Mouse (Mus musculus) neural tube, embryonic 10.5 days (tissue): ENCODE measurements around the gene Cfl1.
A peak's percentile ranks its signal among the peaks of the same experiment; 100 is the strongest.

ENCODE experiments used
- DNase-seq: peaks from one replicate; pipeline ENCODE4 v3.0.0-alpha.2; 2017; ENCODE audit warnings: low spot score; ENCODE audit errors: extremely low spot score

The Cfl1 gene

GRCm38 (mm10) chr19:5490313-5490897 is at the start of gene Cfl1:
TSS of gene Cfl1 (plus strand) at chr19:5490455.
- DNase-seq = peak; percentile 96

GRCm38 (mm10) chr19:5444371-5444908 is 45.8 kb upstream of the Cfl1 start:
- no peak for DNase-seq

DNA sequence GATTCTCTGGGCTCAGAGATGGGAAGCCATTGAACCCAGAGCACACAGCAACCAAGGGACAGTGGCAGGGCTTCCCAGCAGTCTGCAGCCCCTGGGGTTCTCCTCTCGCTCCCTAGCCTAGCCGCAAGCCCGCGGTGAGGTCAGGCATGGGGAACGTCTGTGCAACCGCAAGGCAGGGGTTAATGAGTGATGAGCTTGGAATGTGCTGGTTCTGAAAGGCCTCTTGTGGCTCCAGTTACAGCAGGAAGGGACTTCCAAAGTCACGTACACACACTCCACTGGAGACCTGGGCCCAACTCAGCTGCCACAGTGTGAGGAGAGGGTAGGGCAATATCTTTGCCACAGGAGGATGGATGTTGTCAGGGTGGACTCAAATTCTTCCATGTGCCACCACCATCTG is 45.3 kb upstream of the Cfl1 start:
- DNase-seq = no peak

- DNase-seq = no peak
Measured at GRCm38 (mm10) chr19:5445747-5446146, 44.5 kb upstream of the Cfl1 start.

DNA sequence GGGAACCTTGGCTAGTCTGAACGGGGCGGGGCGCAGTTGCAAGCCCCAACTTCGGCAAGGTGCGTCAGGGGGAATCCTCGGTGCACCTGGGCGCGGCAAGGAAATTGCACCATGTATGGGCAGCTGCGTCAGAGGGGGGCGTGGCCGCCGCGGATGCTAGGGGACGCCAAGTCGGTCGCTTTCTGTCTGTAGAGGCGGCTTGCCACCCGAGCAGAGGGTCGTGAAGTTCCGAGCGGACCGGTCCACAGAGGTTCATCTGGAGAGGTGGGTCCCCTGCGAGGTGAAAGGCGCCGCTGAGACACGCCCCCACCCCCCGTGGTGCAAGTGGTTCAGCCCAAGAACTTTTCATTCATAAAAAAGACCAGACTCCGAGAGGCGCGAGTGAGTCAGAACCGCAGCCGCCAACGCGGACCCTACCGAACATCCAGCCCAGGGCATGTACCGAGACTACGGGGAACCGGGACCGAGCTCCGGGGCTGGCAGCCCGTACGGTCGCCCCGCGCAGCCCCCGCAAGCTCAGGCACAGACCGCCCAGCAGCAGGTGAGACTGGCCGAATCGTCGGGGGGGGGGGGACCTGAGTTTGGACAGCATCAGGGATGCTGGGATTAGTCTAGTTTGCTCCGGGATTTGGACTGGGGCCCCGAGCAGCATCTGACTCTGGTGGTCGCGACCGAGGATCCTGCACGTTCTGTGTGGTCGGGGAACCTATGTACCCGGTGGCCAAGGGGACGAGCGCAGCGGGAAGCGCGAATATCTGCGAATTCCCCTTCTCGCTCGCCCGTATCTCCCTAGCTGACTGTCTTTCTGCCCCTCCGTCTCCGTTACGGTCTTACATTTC is 42.5 kb upstream of the Cfl1 start, which contains the start of gene Fosl1:
TSS of gene Fosl1 (plus strand) at position 33 of the 839 bp plus-strand sequence.
- DNase-seq = peak; percentile 68

GRCm38 (mm10) chr19:5448354-5449150 is 41.7 kb upstream of the Cfl1 start:
- DNase-seq = peak; percentile 46

DNA sequence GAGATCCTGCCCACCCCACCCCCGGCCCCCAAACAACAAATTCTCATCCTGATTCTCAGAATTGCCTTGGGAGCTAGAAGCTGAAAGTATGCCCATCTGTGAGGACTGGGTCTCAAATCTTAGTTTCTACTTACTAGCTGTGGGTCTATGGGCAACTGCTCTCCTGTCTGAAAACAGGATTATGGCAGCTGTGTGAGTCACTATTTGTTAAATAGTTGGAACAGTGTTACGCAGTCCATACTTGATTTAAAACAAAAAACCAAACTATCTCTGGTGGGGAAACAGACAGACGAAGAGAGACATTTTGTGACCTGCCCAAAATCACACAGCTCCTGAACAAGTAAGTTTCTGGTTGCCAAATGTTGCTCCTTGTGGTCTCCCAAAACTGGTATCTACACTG is 40.6 kb upstream of the Cfl1 start:
- DNase-seq = no peak

DNA sequence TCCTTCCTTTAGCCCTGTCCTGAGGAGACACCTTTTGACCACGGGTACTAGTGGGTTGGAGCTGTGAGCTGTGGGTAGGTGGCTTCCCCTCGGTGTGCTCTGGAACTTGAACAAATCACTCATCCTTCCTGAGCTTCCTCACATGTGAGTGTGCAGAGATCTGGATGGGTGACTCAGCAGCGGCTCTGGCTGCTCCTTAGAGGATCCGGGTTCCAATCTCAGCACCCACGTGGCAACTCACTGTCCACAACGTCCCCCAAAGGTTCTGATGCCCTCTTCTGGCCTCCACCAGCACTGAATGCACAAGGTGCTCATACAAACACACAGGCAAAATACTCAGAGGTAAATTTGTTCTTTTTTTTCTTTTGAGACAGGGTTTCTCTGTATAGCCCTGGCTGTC is 38.5 kb upstream of the Cfl1 start:
- no peak for DNase-seq

DNA sequence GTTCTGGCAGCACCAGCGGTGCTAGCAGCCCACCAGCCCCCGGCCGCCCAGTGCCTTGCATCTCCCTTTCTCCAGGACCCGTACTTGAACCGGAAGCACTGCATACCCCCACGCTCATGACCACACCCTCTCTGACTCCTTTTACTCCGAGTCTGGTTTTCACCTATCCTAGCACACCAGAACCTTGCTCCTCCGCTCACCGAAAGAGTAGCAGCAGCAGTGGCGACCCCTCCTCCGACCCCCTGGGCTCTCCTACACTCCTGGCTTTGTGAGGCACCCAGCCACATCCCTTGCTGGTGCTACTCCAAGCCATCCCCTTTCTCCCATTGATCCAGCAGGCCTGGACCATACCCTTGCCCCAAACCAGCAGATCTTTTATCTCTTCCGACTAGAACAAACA is 35.2 kb upstream of the Cfl1 start:
- DNase-seq = no peak

DNA sequence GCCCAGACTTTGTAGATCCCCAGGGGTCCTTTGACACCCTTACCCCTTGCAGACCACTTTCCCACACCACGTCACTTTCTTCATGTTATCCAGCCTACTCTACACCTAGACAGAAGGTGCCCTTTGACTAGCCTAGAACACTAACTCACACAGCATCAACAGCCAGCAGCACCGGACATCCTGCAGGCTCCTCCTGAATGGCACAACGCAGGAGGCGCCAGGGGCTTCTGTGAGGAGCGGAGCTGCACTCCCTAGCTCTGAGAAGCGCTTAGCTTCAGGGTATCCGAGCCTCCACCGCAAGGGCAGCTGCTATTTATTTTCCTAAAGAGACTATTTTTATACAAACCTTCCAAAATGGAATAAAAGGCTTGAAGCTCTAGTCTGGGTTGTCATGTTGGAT is 34.7 kb upstream of the Cfl1 start:
- DNase-seq = no peak

DNA sequence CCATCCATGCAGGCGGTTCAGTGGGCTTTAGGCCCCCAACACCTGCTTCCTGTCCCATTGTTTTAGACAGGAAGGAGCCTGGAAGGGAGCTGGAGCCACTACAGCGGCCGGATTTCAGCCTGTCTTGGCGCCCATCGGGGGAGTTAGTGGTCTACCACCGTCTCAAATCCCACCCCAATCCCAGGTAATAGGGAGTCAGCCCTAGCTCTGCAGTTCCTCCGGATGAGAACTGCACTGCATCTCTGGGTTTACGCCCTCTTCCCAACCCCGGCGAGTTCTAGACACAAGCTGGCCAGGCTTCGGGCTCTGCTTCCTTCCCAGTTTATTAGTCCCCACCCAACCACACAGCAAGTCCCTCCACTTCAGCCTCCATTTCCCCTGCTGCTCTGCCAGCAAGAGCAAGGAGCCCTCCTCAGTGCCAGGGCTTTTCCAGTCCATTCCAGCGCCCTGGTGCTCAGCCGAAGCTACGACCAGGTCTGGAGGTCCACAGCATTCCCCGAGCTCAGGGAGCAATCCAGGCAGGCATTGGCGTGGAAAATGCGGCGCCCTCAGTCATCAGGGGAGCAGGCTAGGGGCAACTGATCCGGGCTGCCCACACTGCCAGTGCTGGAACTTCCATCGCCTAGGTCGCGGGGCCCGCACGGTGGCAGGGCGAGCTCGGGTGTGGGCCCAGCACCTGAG is 33.9 kb upstream of the Cfl1 start:
- DNase-seq = peak; percentile 24

GRCm38 (mm10) chr19:5456922-5457745 is 33.1 kb upstream of the Cfl1 start:
- DNase-seq = peak; percentile 95

- DNase-seq = no peak
Measured at GRCm38 (mm10) chr19:5457746-5458442, 32.4 kb upstream of the Cfl1 start, which contains the start of gene Ccdc85b. TSS of gene Ccdc85b (minus strand) at chr19:5457894.

DNA sequence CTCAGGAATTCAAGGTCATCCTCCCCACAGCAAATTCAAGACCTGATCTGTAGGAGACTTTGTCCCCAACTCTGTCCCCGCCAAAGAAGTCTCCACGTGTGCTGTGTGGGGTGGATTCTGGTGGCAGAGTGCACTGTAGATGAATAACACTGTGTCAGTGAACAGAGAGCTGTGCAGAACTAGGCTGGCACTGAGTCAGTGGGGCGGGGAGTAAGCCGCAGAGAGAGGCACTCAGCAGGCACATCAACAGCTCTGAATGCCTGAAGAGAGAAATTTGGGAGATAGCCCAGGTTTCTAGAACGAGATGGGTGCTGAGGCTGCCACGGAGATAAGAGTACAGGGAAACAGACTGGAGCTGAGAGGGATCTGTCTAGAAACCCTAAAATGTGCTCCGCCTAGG is 31.2 kb upstream of the Cfl1 start:
- DNase-seq = no peak

DNA sequence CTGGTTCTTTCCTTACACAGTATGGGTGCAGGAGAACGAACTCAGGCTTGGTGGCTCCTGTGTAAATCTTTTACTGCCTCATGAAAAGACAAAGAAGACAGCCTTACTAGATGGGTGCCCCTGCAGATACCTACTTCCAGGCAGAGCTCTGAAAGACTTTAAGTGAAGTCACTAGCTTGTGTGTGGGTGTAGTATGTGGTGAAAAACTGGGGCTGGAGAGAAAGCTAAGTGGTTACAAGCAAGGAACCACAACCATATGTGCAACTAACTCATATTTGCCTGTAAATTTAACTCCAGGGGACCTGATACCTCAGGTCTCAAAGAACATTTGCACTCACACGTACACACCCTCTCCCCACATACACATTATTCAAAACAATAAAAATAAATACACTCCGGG is 30.4 kb upstream of the Cfl1 start:
- no peak for DNase-seq

GRCm38 (mm10) chr19:5460465-5460911 is 29.8 kb upstream of the Cfl1 start, which contains the start of gene Fibp:
TSS of gene Fibp (plus strand) at chr19:5460615.
- peak; percentile 95 for DNase-seq

GRCm38 (mm10) chr19:5461411-5461810 is 28.8 kb upstream of the Cfl1 start:
- no peak for DNase-seq

GRCm38 (mm10) chr19:5463212-5463611 is 27.0 kb upstream of the Cfl1 start:
- DNase-seq = no peak

DNA sequence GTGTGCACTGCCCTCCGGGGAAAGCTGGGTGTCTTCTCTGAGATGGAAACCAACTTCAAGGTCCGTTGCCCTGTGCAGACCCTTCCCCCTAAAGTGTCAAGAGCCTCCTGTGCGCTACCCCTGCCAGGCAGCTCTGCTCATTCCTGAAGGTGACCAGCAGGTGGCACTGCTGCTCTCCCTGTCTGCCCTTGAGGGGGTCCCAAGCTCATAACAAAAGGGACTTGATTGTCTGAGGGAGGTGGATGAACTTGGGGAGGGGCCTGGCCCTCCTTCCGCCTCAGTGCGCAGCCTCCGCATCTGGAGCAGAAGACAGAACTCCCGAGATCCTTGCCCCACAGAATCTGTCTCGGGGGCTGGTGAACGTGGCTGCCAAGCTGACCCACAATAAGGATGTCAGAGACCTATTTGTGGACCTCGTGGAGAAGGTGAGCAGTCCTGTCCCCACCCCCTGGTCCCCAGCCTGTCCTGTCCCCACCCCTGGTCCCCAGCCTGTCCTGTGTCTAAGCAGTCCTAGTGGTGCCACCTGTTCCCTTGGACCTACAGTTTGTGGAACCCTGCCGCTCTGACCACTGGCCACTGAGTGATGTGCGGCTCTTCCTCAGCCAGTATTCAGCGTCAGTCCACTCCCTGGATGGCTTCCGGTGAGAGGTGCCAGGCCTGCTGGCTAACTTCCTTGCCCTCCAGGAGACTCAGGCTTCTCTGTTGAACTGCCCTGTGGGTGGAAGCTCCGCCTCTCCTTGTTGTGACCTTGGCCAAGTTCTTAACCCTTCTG is 26.3 kb upstream of the Cfl1 start:
- DNase-seq = peak; percentile 76
